Mouse (Mus musculus) neutrophil, adult 59 days (primary cell): Measurements from ENCODE around the gene Sirt2. TPM values are rescaled to one million over a fixed set of nuclear protein-coding genes. Genes with fewer than 3 reads are reported as not detected.

Experiments
- total RNA-seq, 2 experiments: library from RNA; stranded (reverse); gene quantifications; 1 replicate in 1 of 2; 2 replicates in 1 of 2; pipeline ENCODE4 v1.2.4; 2023

The Sirt2 gene
- 10 to 100 TPM; 63.2 to 65.6 TPM for total RNA-seq

GRCm38 (mm10) chr7:28766173-28766879 is at the start of gene Sirt2:
Gene Sirt2, plus strand, starts transcription at chr7:28766735.

GRCm38 (mm10) chr7:28741709-28742438 is 24.7 kb upstream of the Sirt2 start, which contains the start of the genes Mrps12 and Sars2:
Gene Mrps12, minus strand, starts transcription at chr7:28741820.
Gene Sars2, plus strand, starts transcription at chr7:28741992.

GRCm38 (mm10) chr7:28756079-28756478 is 10.5 kb upstream of the Sirt2 start, which contains the start of gene Ccer2:
Gene Ccer2, plus strand, starts transcription at chr7:28756174.

GRCm38 (mm10) chr7:28767462-28767965 is 979 bp downstream of the Sirt2 start, which contains the start of gene Nfkbib:
Gene Nfkbib, minus strand, starts transcription at chr7:28767512.

GRCm38 (mm10) chr7:28788307-28789195 is 22.0 kb downstream of the Sirt2 start, which contains the start of gene Rinl:
Gene Rinl, plus strand, starts transcription at chr7:28788969.

GRCm38 (mm10) chr7:28808221-28808941 is 41.8 kb downstream of the Sirt2 start, which contains the start of gene Hnrnpl:
Gene Hnrnpl, plus strand, starts transcription at chr7:28808541.

GRCm38 (mm10) chr7:28824941-28825685 is 58.6 kb downstream of the Sirt2 start, which contains the start of gene Ech1:
Gene Ech1, plus strand, starts transcription at chr7:28825217.

GRCm38 (mm10) chr7:28833723-28834347 is 67.3 kb downstream of the Sirt2 start, which contains the start of gene Lgals4:
Gene Lgals4, plus strand, starts transcription at chr7:28833854.

Other genes with a start within 250 kb of the Sirt2 start
- gene Ifnl3, start 243.9 kb upstream of the Sirt2 start, total RNA-seq, result not detected
- not detected for gene Sycn, start 225.8 kb upstream of the Sirt2 start, total RNA-seq
- under 1 TPM in 1 of 2 experiments, not detected in 1; 0.90 TPM for gene Nccrp1, start 219.5 kb upstream of the Sirt2 start, total RNA-seq
- 10 to 100 TPM; 45.3 to 48.4 TPM for gene Samd4b, start 168.6 kb upstream of the Sirt2 start, total RNA-seq
- gene Pak4, start 168.6 kb upstream of the Sirt2 start, total RNA-seq, result 10 to 100 TPM in 1 of 2 experiments, 1 to 10 TPM in 1; 9.5 to 12.7 TPM
- gene Acp7, start 135.4 kb upstream of the Sirt2 start, total RNA-seq, result not detected
- gene Fbxo27, start 73.9 kb upstream of the Sirt2 start, total RNA-seq, result 1 to 10 TPM in 1 of 2 experiments, under 1 TPM in 1; 0.37 to 1.1 TPM
- gene Fbxo17, start 49.9 kb upstream of the Sirt2 start, total RNA-seq, result 1 to 10 TPM; 2.3 to 3.5 TPM
- gene Mrps12, start 24.9 kb upstream of the Sirt2 start, total RNA-seq, result 10 to 100 TPM; 18.3 to 19.9 TPM
- gene Sars2, start 24.7 kb upstream of the Sirt2 start, total RNA-seq, result 1 to 10 TPM; 8.3 to 9.0 TPM
- gene Ccer2, start 10.6 kb upstream of the Sirt2 start, total RNA-seq, result not detected
- gene Nfkbib, start 777 bp downstream of the Sirt2 start, total RNA-seq, result 10 to 100 TPM; 39.1 to 41.4 TPM
- gene Rinl, start 22.2 kb downstream of the Sirt2 start, total RNA-seq, result 100 to 1,000 TPM in 1 of 2 experiments, 10 to 100 TPM in 1; 91.3 to 113 TPM
- 100 to 1,000 TPM; 409 to 451 TPM for gene Hnrnpl, start 41.8 kb downstream of the Sirt2 start, total RNA-seq
- gene Ech1, start 58.5 kb downstream of the Sirt2 start, total RNA-seq, result 100 to 1,000 TPM; 101 to 105 TPM
- gene Lgals4, start 67.1 kb downstream of the Sirt2 start, total RNA-seq, result 10 to 100 TPM; 16.5 to 19.9 TPM
- not detected for gene Lgals7, start 97.1 kb downstream of the Sirt2 start, total RNA-seq
- not detected for gene Capn12, start 114.7 kb downstream of the Sirt2 start, total RNA-seq
- gene Actn4, start 195.6 kb downstream of the Sirt2 start, total RNA-seq, result 100 to 1,000 TPM; 113 to 116 TPM
- 100 to 1,000 TPM; 178 to 190 TPM for gene Eif3k, start 215.1 kb downstream of the Sirt2 start, total RNA-seq
- gene Map4k1, start 215.3 kb downstream of the Sirt2 start, total RNA-seq, result 10 to 100 TPM; 33.6 to 51.4 TPM